Mouse (Mus musculus) spleen, adult 2 months (tissue): ENCODE data around the gene Xaf1. TPM values are rescaled to one million over a fixed set of nuclear protein-coding genes. Genes with fewer than 3 reads are reported as not detected.

Source experiments
- DNase-seq, 2 experiments: peaks; one replicate each; pipeline versions ENCODE4 v3.0.0 to v3.0.0-alpha.2; 2012 to 2021; ENCODE audit warnings: low spot score in 2 of 2, low read depth in 1 of 2
- H3K27ac ChIP-seq: fragments of 200-500 bp; 2 replicates; pipeline ENCODE4 v1.5.1; 2012; ENCODE audit warnings: low read length, inconsistent platforms; ENCODE audit not compliant: insufficient read depth
- H3K27me3 ChIP-seq: fragments of 200-500 bp; 2 replicates; pipeline ENCODE4 v1.6.1; 2012; ENCODE audit warnings: mild to moderate bottlenecking, moderate library complexity, low read length, inconsistent platforms; ENCODE audit not compliant: control insufficient read depth, insufficient read depth
- H3K36me3 ChIP-seq: fragments of 200-500 bp; 2 replicates; pipeline ENCODE4 v1.6.1; 2012; ENCODE audit warnings: mild to moderate bottlenecking, low read length, inconsistent platforms; ENCODE audit not compliant: control insufficient read depth, insufficient read depth
- H3K4me1 ChIP-seq: fragments of 200-500 bp; 2 replicates; pipeline ENCODE4 v1.6.1; 2011; ENCODE audit warnings: inconsistent platforms; ENCODE audit not compliant: control insufficient read depth, insufficient read depth, insufficient read length
- H3K4me3 ChIP-seq: fragments of 200-500 bp; 2 replicates; pipeline ENCODE4 v1.5.1; 2011; ENCODE audit warnings: mild to moderate bottlenecking, inconsistent platforms; ENCODE audit not compliant: insufficient read depth, insufficient read length; ENCODE audit errors: extremely low read depth
- CTCF ChIP-seq: fragments of 200-500 bp; IDR thresholded peaks from 2 replicates; pipeline ENCODE4 v1.5.1; 2011; ENCODE audit warnings: mild to moderate bottlenecking, inconsistent platforms; ENCODE audit not compliant: insufficient read depth, insufficient read length, insufficient replicate concordance; ENCODE audit errors: extremely low read depth
- POLR2A ChIP-seq: fragments of 200-500 bp; IDR thresholded peaks from 2 replicates; pipeline ENCODE4 v1.6.1; 2011; ENCODE audit warnings: low read depth, low read length, inconsistent platforms
- WGBS: fragments of 180-500 bp; shearing (Covaris S2); methylation state at CpG from one replicate; pipeline ENCODE4 v1.1.7; 2018; 5-methylcytosine and 5-hydroxymethylcytosine counted together
- polyA plus RNA-seq: library from polyadenylated mRNA; depleted of rRNA; stranded (reverse); fragments of >200 nt; gene quantifications from 2 replicates; pipeline ENCODE4 v1.2.3, GENCODE M21; 2012

The Xaf1 gene
- polyA plus RNA-seq, 1 experiment = 22.3 TPM

DNA sequence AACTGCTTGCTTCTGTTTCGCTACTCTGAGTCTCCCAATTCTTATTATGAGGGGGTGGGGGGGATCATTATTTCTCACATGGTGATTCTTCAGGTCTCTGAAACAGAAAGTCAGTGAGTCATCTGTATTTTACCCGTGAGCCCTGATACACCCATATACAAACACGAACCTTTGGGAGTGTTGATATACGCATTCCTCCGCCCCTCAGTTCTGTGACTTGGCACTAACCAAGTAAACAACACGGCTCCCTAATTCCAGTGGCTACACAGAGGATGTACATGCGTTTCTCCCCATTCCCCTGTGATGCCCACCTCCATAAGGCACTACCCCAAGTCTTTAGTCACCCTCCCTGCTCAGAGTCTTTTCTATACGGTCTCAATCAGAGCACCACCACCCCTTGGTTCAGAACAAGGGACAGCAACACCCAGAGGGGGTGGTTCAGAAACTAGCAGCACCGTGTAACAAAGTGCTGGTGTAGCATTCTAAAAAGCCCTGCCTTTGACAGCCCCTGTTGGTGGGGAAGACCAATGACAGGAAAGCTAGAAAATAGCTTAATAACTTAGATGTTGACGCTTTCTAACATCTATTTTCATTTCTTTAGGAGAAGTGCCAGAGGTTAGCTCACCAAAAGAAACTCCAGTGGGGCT lies 10.0 kb downstream of the Xaf1 start:
- no peak for DNase-seq
- 89% methylated on average over 10 of the region's 10 CpGs for WGBS
- H3K36me3 ChIP-seq = peaks cover 34% of the 10 kb centered on the region
- no peak for TF ChIP-seq CTCF
- H3K4me1 ChIP-seq = no peaks in the 10 kb centered on the region
- H3K4me3 ChIP-seq = no peak overlapping the region
- no peak overlapping the region for H3K27ac ChIP-seq
- H3K27me3 ChIP-seq = no peaks in the 10 kb centered on the region

- no peaks in the 10 kb centered on the region for H3K27me3 ChIP-seq
- WGBS = 18% methylated on average over 42 of the region's 42 CpGs
- H3K36me3 ChIP-seq = peaks cover 15% of the 10 kb centered on the region
- H3K4me3 ChIP-seq = no peak within 1 kb of the TSS
- H3K4me1 ChIP-seq = no peaks in the 10 kb centered on the region
- TF ChIP-seq CTCF (no peak), POLR2A (no peak)
- H3K27ac ChIP-seq = no peak within 1 kb of the TSS
- DNase-seq = no peak
Observed at GRCm38 (mm10) chr11:72314151-72314895, 12.9 kb downstream of the Xaf1 start, which contains the start of gene Fbxo39. Gene Fbxo39 (plus strand): TSS chr11:72314444.

- Histone ChIP-seq H3K36me3 (no peaks in the 10 kb centered on the region), H3K4me1 (no peaks in the 10 kb centered on the region), H3K27ac (no peak overlapping the region), H3K27me3 (no peaks in the 10 kb centered on the region), H3K4me3 (no peak overlapping the region)
- no peak for DNase-seq
- TF ChIP-seq CTCF (no peak), POLR2A (no peak)
- 73% methylated on average over 5 of the region's 5 CpGs for WGBS
Observed at GRCm38 (mm10) chr11:72318026-72318425, 16.6 kb downstream of the Xaf1 start.

- H3K27me3 ChIP-seq = no peaks in the 10 kb centered on the region
- DNase-seq = no peak
- 63% methylated on average over 3 of the region's 3 CpGs for WGBS
Observed at GRCm38 (mm10) chr11:72324431-72324830, 23.0 kb downstream of the Xaf1 start.

DNA sequence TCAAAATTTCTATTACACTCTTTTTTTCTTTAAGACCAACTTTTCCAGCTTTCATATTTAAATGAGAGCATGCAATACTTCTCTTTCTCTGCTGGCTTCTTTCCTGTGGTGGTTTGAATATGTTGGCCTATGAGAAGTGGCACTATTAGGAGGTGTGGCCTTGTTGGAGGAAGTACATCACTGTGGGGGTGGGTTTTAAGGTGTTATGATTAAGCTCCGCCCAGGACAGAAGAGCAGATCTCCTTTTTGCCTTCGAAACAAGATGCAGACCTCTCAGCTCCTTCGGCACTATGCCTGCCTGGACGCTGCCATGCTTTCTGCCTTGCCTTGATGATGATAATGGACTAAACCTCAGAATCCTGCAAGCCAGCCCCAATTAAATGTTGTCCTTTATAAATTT lies 24.3 kb downstream of the Xaf1 start:
- no peaks in the 10 kb centered on the region for H3K36me3 ChIP-seq
- H3K27me3 ChIP-seq = no peaks in the 10 kb centered on the region
- no peak overlapping the region for H3K4me3 ChIP-seq
- no peaks in the 10 kb centered on the region for H3K4me1 ChIP-seq
- DNase-seq = no peak
- H3K27ac ChIP-seq = no peak overlapping the region
- TF ChIP-seq CTCF (no peak), POLR2A (no peak)
- 73% methylated on average over 4 of the region's 4 CpGs for WGBS

More at GRCm38 (mm10) chr11:72324431-72324830, 23.0 kb downstream of the Xaf1 start:
- no peaks in the 10 kb centered on the region for H3K4me1 ChIP-seq
- TF ChIP-seq POLR2A (no peak), CTCF (peak; percentile 37; the same call in 1 of the 2 replicates)
- H3K27ac ChIP-seq = no peak overlapping the region
- H3K4me3 ChIP-seq = no peak overlapping the region
- no peaks in the 10 kb centered on the region for H3K36me3 ChIP-seq

DNA sequence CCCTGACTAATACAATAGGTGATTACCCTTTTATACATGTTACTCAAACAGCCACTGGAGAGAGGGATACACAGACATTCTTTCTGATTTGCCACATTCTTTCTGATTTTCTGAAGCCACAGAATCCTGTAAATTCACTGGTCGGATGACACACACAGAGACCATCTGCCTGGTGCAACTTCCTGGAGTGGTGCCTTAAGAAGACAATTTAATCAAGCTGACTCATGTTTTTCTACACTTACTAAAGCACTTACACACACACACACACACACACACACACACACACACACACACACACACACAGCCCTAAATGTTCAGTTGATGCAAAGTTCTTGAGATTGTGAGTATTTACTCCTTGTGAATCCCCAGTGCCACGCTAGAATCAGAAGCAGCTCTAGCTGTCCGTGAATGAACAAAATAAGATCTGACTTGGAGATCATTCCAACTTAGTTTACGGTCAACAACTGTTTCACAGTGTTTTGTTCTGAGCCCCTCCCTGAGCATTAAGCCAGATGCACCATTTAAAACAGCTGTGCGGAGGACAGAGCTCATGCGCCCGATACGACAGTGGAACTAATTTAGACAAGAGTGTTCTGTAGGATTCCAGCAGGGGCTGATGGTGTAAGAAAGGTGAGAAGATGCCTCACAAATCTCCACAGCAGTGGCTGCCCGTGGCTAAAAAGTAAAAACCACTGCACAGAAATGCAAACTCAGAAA lies 31.7 kb downstream of the Xaf1 start:
- no peak for DNase-seq
- Histone ChIP-seq H3K27ac (no peak overlapping the region), H3K36me3 (no peaks in the 10 kb centered on the region), H3K4me3 (no peak overlapping the region), H3K27me3 (no peaks in the 10 kb centered on the region), H3K4me1 (no peaks in the 10 kb centered on the region)
- 86% methylated on average over 9 of the region's 9 CpGs for WGBS
- no peak for TF ChIP-seq POLR2A
- no peak for TF ChIP-seq CTCF

DNA sequence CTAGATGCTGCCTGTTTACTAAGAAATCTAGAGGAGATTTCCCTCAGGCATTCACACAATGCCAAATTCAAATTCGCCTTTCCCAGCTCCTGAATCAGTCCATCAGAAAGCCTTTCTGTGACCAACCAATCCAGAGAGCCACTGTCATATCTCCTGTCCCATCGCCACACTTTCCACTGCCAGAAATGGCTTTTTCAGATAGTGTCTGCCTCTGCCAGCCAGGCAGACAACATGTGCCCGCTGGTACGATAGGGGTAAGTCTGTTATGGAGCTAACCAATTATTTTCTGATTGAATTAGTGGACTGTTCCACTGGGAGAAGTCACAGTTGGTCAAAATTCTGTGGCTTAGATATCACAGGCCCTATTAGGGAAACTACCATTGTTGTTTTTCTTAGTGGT lies 33.2 kb downstream of the Xaf1 start:
- TF ChIP-seq POLR2A = no peak
- no peak for TF ChIP-seq CTCF

More for the DNA sequence above, 33.2 kb downstream of the Xaf1 start:
- Histone ChIP-seq H3K27ac (no peak overlapping the region), H3K27me3 (no peaks in the 10 kb centered on the region), H3K4me1 (no peaks in the 10 kb centered on the region), H3K4me3 (no peak overlapping the region), H3K36me3 (no peaks in the 10 kb centered on the region)
- DNase-seq = no peak
- WGBS = 83% methylated on average over 4 of the region's 4 CpGs
